Mouse (Mus musculus): ENCODE data around the gene P2rx1.

DNA sequence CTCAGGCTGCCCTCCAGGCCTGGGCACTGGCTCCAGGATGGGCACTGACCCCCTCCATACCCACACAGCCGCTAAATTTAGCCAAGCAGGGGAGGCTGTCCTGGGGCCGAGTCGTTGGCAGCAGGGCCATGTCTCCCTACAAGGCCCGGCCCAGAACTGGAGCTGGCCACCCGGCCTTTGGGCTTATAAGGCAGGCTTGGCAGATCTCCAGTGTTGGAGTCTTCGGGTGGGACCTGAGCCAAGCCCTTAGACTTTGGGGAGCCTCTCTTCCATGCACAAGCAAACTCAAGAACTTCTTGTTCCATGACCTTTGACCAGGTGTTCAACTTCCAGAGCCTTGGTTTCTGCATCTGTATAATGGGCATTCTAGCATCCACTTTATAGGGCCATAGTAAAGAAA is 2.6 kb upstream of the P2rx1 start:
- TF ChIP-seq POLR2A (IDR thresholded peaks at IDR 0.05; ENCODE audit: extremely low read depth, insufficient read depth, low read length) (no peak), CTCF (IDR thresholded peaks at IDR 0.05; ENCODE audit: extremely low read depth, insufficient read depth, low read length) (no peak)
